Mouse (Mus musculus) liver, embryonic 14.5 days (tissue): ENCODE data around the gene Acyp2.

Source experiments
- CTCF ChIP-seq: IDR thresholded peaks from 2 replicates; pipeline ENCODE4 v1.5.1; 2016; ENCODE audit warnings: antibody characterized with exemption, low read depth, control low read depth
- EP300 ChIP-seq: IDR thresholded peaks from 2 replicates; pipeline ENCODE4 v1.6.1; 2016; ENCODE audit warnings: antibody characterized with exemption, low read depth

GRCm38 (mm10) chr11:30662591-30662990 is 13.2 kb upstream of the Acyp2 start:
- no peak for TF ChIP-seq CTCF
- TF ChIP-seq EP300: no peak
